Mouse (Mus musculus): ENCODE data around the gene Etv5. TPM values are rescaled to one million over a fixed set of nuclear protein-coding genes. Genes with fewer than 3 reads are reported as not detected.
A peak's percentile ranks its signal among the peaks of the same experiment; 100 is the strongest.

The Etv5 gene
- polyA plus RNA-seq, 1 experiment from 2014 or later = 201 TPM

GRCm38 (mm10) chr16:22417931-22418330 is 21.6 kb downstream of the Etv5 start:
- Histone ChIP-seq H3K27me3 (ENCODE audit: control insufficient read depth, insufficient read depth, low read depth, low read length) (no peaks in the 10 kb centered on the region), H3K4me1 (replicated peaks; ENCODE audit: control insufficient read depth, insufficient read depth, low read length) (peaks cover 6% of the 10 kb centered on the region), H3K9ac (ENCODE audit: low read length) (no peak overlapping the region), H3K4me3 (ENCODE audit: low read length) (no peak overlapping the region), H3K4me2 (ENCODE audit: low read depth, low read length) (no peak overlapping the region), H3K9me3 (ENCODE audit: control insufficient read depth, low read length) (no peaks in the 10 kb centered on the region), H3K27ac (ENCODE audit: low read length) (no peak overlapping the region), H3K36me3 (ENCODE audit: control insufficient read depth, insufficient read depth, low read length) (peaks cover 2% of the 10 kb centered on the region)
- 89% methylated on average over 7 of the region's 7 CpGs for WGBS
- ATAC-seq (ENCODE audit: low read depth) = no peak

GRCm38 (mm10) chr16:22417044-22417443 is 22.5 kb downstream of the Etv5 start:
- no peaks in the 10 kb centered on the region for H3K9me3 ChIP-seq (ENCODE audit: control insufficient read depth, low read length)

GRCm38 (mm10) chr16:22416140-22416848 is 23.2 kb downstream of the Etv5 start:
- Histone ChIP-seq H3K36me3 (ENCODE audit: control insufficient read depth, insufficient read depth, low read length) (peaks cover 7% of the 10 kb centered on the region), H3K4me1 (replicated peaks; ENCODE audit: control insufficient read depth, insufficient read depth, low read length) (peaks cover 8% of the 10 kb centered on the region), H3K27ac (ENCODE audit: low read length) (peak overlapping the region; percentile 9), H3K4me3 (ENCODE audit: low read length) (no peak overlapping the region), H3K27me3 (ENCODE audit: control insufficient read depth, insufficient read depth, low read depth, low read length) (no peaks in the 10 kb centered on the region), H3K9me3 (ENCODE audit: control insufficient read depth, low read length) (no peaks in the 10 kb centered on the region), H3K9ac (ENCODE audit: low read length) (no peak overlapping the region), H3K4me2 (ENCODE audit: low read depth, low read length) (no peak overlapping the region)
- ATAC-seq (ENCODE audit: low read depth) = no peak
- 48% methylated on average over 6 of the region's 6 CpGs for WGBS

More at GRCm38 (mm10) chr16:22417044-22417443, 22.5 kb downstream of the Etv5 start:
- peaks cover 2% of the 10 kb centered on the region for H3K36me3 ChIP-seq (ENCODE audit: control insufficient read depth, insufficient read depth, low read length)
- H3K9ac ChIP-seq (ENCODE audit: low read length) = no peak overlapping the region
- no peak overlapping the region for H3K4me3 ChIP-seq (ENCODE audit: low read length)
- H3K27ac ChIP-seq (ENCODE audit: low read length) = no peak overlapping the region; the same call in 1 of the 2 replicates
- H3K27me3 ChIP-seq (ENCODE audit: control insufficient read depth, insufficient read depth, low read depth, low read length) = no peaks in the 10 kb centered on the region
- no peak overlapping the region for H3K4me2 ChIP-seq (ENCODE audit: low read depth, low read length)
- peaks cover 8% of the 10 kb centered on the region for H3K4me1 ChIP-seq (replicated peaks; ENCODE audit: control insufficient read depth, insufficient read depth, low read length)
- WGBS = 70% methylated on average over 8 of the region's 8 CpGs
- ATAC-seq (ENCODE audit: low read depth) = no peak

GRCm38 (mm10) chr16:22414205-22414754 is 25.2 kb downstream of the Etv5 start:
- Histone ChIP-seq H3K4me1 (replicated peaks; ENCODE audit: control insufficient read depth, insufficient read depth, low read length) (peaks cover 8% of the 10 kb centered on the region), H3K36me3 (ENCODE audit: control insufficient read depth, insufficient read depth, low read length) (peaks cover 13% of the 10 kb centered on the region), H3K27ac (ENCODE audit: low read length) (no peak overlapping the region), H3K27me3 (ENCODE audit: control insufficient read depth, insufficient read depth, low read depth, low read length) (no peaks in the 10 kb centered on the region), H3K4me2 (ENCODE audit: low read depth, low read length) (no peak overlapping the region), H3K9me3 (ENCODE audit: control insufficient read depth, low read length) (no peaks in the 10 kb centered on the region), H3K9ac (ENCODE audit: low read length) (no peak overlapping the region), H3K4me3 (ENCODE audit: low read length) (no peak overlapping the region)
- ATAC-seq (ENCODE audit: low read depth) = no peak
- 72% methylated on average over 9 of the region's 9 CpGs for WGBS

GRCm38 (mm10) chr16:22412459-22413229 is 26.9 kb downstream of the Etv5 start:
- Histone ChIP-seq H3K27me3 (ENCODE audit: control insufficient read depth, insufficient read depth, low read depth, low read length) (no peaks in the 10 kb centered on the region), H3K4me2 (ENCODE audit: low read depth, low read length) (no peak overlapping the region), H3K4me1 (replicated peaks; ENCODE audit: control insufficient read depth, insufficient read depth, low read length) (peaks cover 8% of the 10 kb centered on the region), H3K36me3 (ENCODE audit: control insufficient read depth, insufficient read depth, low read length) (peaks cover 12% of the 10 kb centered on the region), H3K4me3 (ENCODE audit: low read length) (no peak overlapping the region), H3K9ac (ENCODE audit: low read length) (no peak overlapping the region), H3K27ac (ENCODE audit: low read length) (peak overlapping the region; percentile 21), H3K9me3 (ENCODE audit: control insufficient read depth, low read length) (no peaks in the 10 kb centered on the region)
- no peak for ATAC-seq (ENCODE audit: low read depth)
- WGBS = 56% methylated on average over 16 of the region's 16 CpGs

GRCm38 (mm10) chr16:22411764-22412163 is 27.8 kb downstream of the Etv5 start:
- no peak overlapping the region for H3K4me3 ChIP-seq (ENCODE audit: low read length)
- H3K9me3 ChIP-seq (ENCODE audit: control insufficient read depth, low read length) = no peaks in the 10 kb centered on the region
- 47% methylated on average over 11 of the region's 11 CpGs for WGBS
- H3K4me1 ChIP-seq (replicated peaks; ENCODE audit: control insufficient read depth, insufficient read depth, low read length) = peaks cover 6% of the 10 kb centered on the region
- H3K9ac ChIP-seq (ENCODE audit: low read length) = no peak overlapping the region
- H3K36me3 ChIP-seq (ENCODE audit: control insufficient read depth, insufficient read depth, low read length) = peaks cover 12% of the 10 kb centered on the region
- ATAC-seq (ENCODE audit: low read depth) = 0 out of 2 replicates have a peak, but pooled peaks have one; percentile 20
- no peaks in the 10 kb centered on the region for H3K27me3 ChIP-seq (ENCODE audit: control insufficient read depth, insufficient read depth, low read depth, low read length)
- H3K4me2 ChIP-seq (ENCODE audit: low read depth, low read length) = no peak overlapping the region
- peak overlapping the region; percentile 20; the same call in 1 of the 2 replicates for H3K27ac ChIP-seq (ENCODE audit: low read length)

- H3K27ac ChIP-seq (ENCODE audit: low read length) = no peak overlapping the region
- no peak for ATAC-seq (ENCODE audit: low read depth)
- H3K4me2 ChIP-seq (ENCODE audit: low read depth, low read length) = no peak overlapping the region
- no peak overlapping the region for H3K4me3 ChIP-seq (ENCODE audit: low read length)
- no peak overlapping the region for H3K9ac ChIP-seq (ENCODE audit: low read length)
- 51% methylated on average over 5 of the region's 5 CpGs for WGBS
- no peaks in the 10 kb centered on the region for H3K9me3 ChIP-seq (ENCODE audit: control insufficient read depth, low read length)
- peaks cover 15% of the 10 kb centered on the region for H3K4me1 ChIP-seq (replicated peaks; ENCODE audit: control insufficient read depth, insufficient read depth, low read length)
- no peaks in the 10 kb centered on the region for H3K27me3 ChIP-seq (ENCODE audit: control insufficient read depth, insufficient read depth, low read depth, low read length)
- peaks cover 12% of the 10 kb centered on the region for H3K36me3 ChIP-seq (ENCODE audit: control insufficient read depth, insufficient read depth, low read length)
Observed at GRCm38 (mm10) chr16:22410000-22410399, 29.5 kb downstream of the Etv5 start.

- H3K4me3 ChIP-seq (ENCODE audit: low read length) = no peak overlapping the region
- H3K4me1 ChIP-seq (replicated peaks; ENCODE audit: control insufficient read depth, insufficient read depth, low read length) = peaks cover 19% of the 10 kb centered on the region
- no peak overlapping the region for H3K27ac ChIP-seq (ENCODE audit: low read length)
- peaks cover 12% of the 10 kb centered on the region for H3K36me3 ChIP-seq (ENCODE audit: control insufficient read depth, insufficient read depth, low read length)
- whole genome bisulfite sequencing = 77% methylated on average over 8 of the region's 8 CpGs
- H3K4me2 ChIP-seq (ENCODE audit: low read depth, low read length) = no peak overlapping the region
- H3K9me3 ChIP-seq (ENCODE audit: control insufficient read depth, low read length) = no peaks in the 10 kb centered on the region
- H3K27me3 ChIP-seq (ENCODE audit: control insufficient read depth, insufficient read depth, low read depth, low read length) = no peaks in the 10 kb centered on the region
- H3K9ac ChIP-seq (ENCODE audit: low read length) = no peak overlapping the region
- ATAC-seq (ENCODE audit: low read depth) = no peak
Observed at GRCm38 (mm10) chr16:22408642-22409360, 30.7 kb downstream of the Etv5 start.

GRCm38 (mm10) chr16:22406747-22407146 is 32.8 kb downstream of the Etv5 start:
- 79% methylated on average over 4 of the region's 4 CpGs for WGBS
- H3K36me3 ChIP-seq (ENCODE audit: control insufficient read depth, insufficient read depth, low read length) = peaks cover 11% of the 10 kb centered on the region
- no peak for ATAC-seq (ENCODE audit: low read depth)
- no peak overlapping the region for H3K4me3 ChIP-seq (ENCODE audit: low read length)
- no peak overlapping the region for H3K27ac ChIP-seq (ENCODE audit: low read length)
- H3K4me2 ChIP-seq (ENCODE audit: low read depth, low read length) = no peak overlapping the region
- H3K9ac ChIP-seq (ENCODE audit: low read length) = no peak overlapping the region
- H3K4me1 ChIP-seq (replicated peaks; ENCODE audit: control insufficient read depth, insufficient read depth, low read length) = peaks cover 16% of the 10 kb centered on the region
- no peaks in the 10 kb centered on the region for H3K27me3 ChIP-seq (ENCODE audit: control insufficient read depth, insufficient read depth, low read depth, low read length)
- H3K9me3 ChIP-seq (ENCODE audit: control insufficient read depth, low read length) = no peaks in the 10 kb centered on the region

All from lung, embryonic 16.5 days (tissue).